Mouse (Mus musculus): ENCODE measurements around the gene Phactr3. TPM values are rescaled to one million over a fixed set of nuclear protein-coding genes. Genes with fewer than 3 reads are reported as not detected.

The Phactr3 gene
- total and polyA plus RNA-seq, 3 experiments: not detected

GRCm38 (mm10) chr2:178123466-178123865, 4.7 kb downstream of the Phactr3 start:
- no peaks in the 10 kb centered on the region for H3K9me3 ChIP-seq (replicated peaks; ENCODE audit: insufficient read depth, low read length)
- no peak for DNase-seq (ENCODE audit: low read depth, low spot score)
- no peak for TF ChIP-seq GABPA (IDR thresholded peaks at IDR 0.05; ENCODE audit: low read depth, low read length)
- no peak for TF ChIP-seq CHD1 (IDR thresholded peaks at IDR 0.05; ENCODE audit: low read depth, low read length)
- TF ChIP-seq HCFC1 (IDR thresholded peaks at IDR 0.05; ENCODE audit: low read depth, low read length): no peak
- no peak for TF ChIP-seq MAX (IDR thresholded peaks at IDR 0.05; ENCODE audit: low read length)
- no peak for TF ChIP-seq EP300 (IDR thresholded peaks at IDR 0.05; ENCODE audit: low read depth in 1 of 2, low read length in 2 of 2)
- TF ChIP-seq CTCF (IDR thresholded peaks at IDR 0.05 in 2 of 3, conservative IDR thresholded peaks at IDR 0.05 in 1 of 3; ENCODE audit: control insufficient read depth in 1 of 3, insufficient read depth in 1 of 3, low read depth in 2 of 3, low read length in 3 of 3, poor library complexity in 1 of 3, severe bottlenecking in 1 of 3): no peak
- TF ChIP-seq TAL1 (IDR thresholded peaks at IDR 0.05; ENCODE audit: low read length): no peak
- no peak for TF ChIP-seq ZNF384 (IDR thresholded peaks at IDR 0.05; ENCODE audit: low read depth, low read length)

GRCm38 (mm10) chr2:178125427-178125826, 6.7 kb downstream of the Phactr3 start:
- Histone ChIP-seq H3K27ac (ENCODE audit: control insufficient read depth, low read depth, low read length) (no peak overlapping the region), H3K4me3 (ENCODE audit: control insufficient read depth in 1 of 2, insufficient read depth in 1 of 2, low read depth in 2 of 2, low read length in 2 of 2) (no peak overlapping the region), H3K79me2 (ENCODE audit: control insufficient read depth, insufficient read depth, low read length, poor library complexity) (no peaks in the 10 kb centered on the region), H3K9me3 (replicated peaks; ENCODE audit: insufficient read depth, low read length) (no peaks in the 10 kb centered on the region), H3K36me3 (ENCODE audit: control insufficient read depth in 1 of 2, insufficient read depth in 2 of 2, low read length in 2 of 2) (no peaks in the 10 kb centered on the region), H3K9ac (ENCODE audit: control insufficient read depth, low read depth, low read length, poor library complexity, severe bottlenecking) (no peak overlapping the region), H3K27me3 (ENCODE audit: control insufficient read depth in 1 of 2, insufficient read depth in 2 of 2, low read length in 2 of 2) (no peaks in the 10 kb centered on the region), H3K4me1 (ENCODE audit: control insufficient read depth in 1 of 2, insufficient read depth in 2 of 2, low read length in 2 of 2) (no peaks in the 10 kb centered on the region)
- TF ChIP-seq HCFC1 (IDR thresholded peaks at IDR 0.05; ENCODE audit: low read depth, low read length) (no peak), NRF1 (IDR thresholded peaks at IDR 0.05; ENCODE audit: insufficient read depth, low read depth, low read length, poor library complexity, severe bottlenecking) (no peak)
- DNase-seq (ENCODE audit: low read depth, low spot score): no peak

More at GRCm38 (mm10) chr2:178123466-178123865, 4.7 kb downstream of the Phactr3 start:
- no peaks in the 10 kb centered on the region for H3K36me3 ChIP-seq (ENCODE audit: control insufficient read depth in 1 of 2, insufficient read depth in 2 of 2, low read length in 2 of 2)
- H3K27me3 ChIP-seq (ENCODE audit: control insufficient read depth in 1 of 2, insufficient read depth in 2 of 2, low read length in 2 of 2): no peaks in the 10 kb centered on the region
- H3K27ac ChIP-seq (ENCODE audit: control insufficient read depth, low read depth, low read length): no peak overlapping the region
- no peaks in the 10 kb centered on the region for H3K79me2 ChIP-seq (ENCODE audit: control insufficient read depth, insufficient read depth, low read length, poor library complexity)
- no peak overlapping the region for H3K4me3 ChIP-seq (ENCODE audit: control insufficient read depth in 1 of 2, insufficient read depth in 1 of 2, low read depth in 2 of 2, low read length in 2 of 2)
- H3K9ac ChIP-seq (ENCODE audit: control insufficient read depth, low read depth, low read length, poor library complexity, severe bottlenecking): no peak overlapping the region
- no peaks in the 10 kb centered on the region for H3K4me1 ChIP-seq (ENCODE audit: control insufficient read depth in 1 of 2, insufficient read depth in 2 of 2, low read length in 2 of 2)

- TF ChIP-seq MEF2A (IDR thresholded peaks at IDR 0.05; ENCODE audit: extremely low read depth, insufficient replicate concordance, low read depth, low read length, poor library complexity, severe bottlenecking) (no peak), BHLHE40 (IDR thresholded peaks at IDR 0.05; ENCODE audit: borderline replicate concordance, low read depth, low read length) (no peak), MXI1 (IDR thresholded peaks at IDR 0.05; ENCODE audit: low read depth, low read length) (no peak), ZMIZ1 (IDR thresholded peaks at IDR 0.05; ENCODE audit: low read depth, low read length) (no peak), POLR2AphosphoS5 (IDR thresholded peaks at IDR 0.05; ENCODE audit: borderline replicate concordance, low read depth, low read length) (no peak), MAX (IDR thresholded peaks at IDR 0.05; ENCODE audit: low read length) (no peak)
- no peak overlapping the region for H3K27ac ChIP-seq (ENCODE audit: control insufficient read depth, low read depth, low read length)
- no peak overlapping the region for H3K9ac ChIP-seq (ENCODE audit: control insufficient read depth, low read depth, low read length, poor library complexity, severe bottlenecking)
- H3K4me3 ChIP-seq (ENCODE audit: control insufficient read depth in 1 of 2, insufficient read depth in 1 of 2, low read depth in 2 of 2, low read length in 2 of 2): no peak overlapping the region
- no peaks in the 10 kb centered on the region for H3K9me3 ChIP-seq (replicated peaks; ENCODE audit: insufficient read depth, low read length)
- no peaks in the 10 kb centered on the region for H3K79me2 ChIP-seq (ENCODE audit: control insufficient read depth, insufficient read depth, low read length, poor library complexity)
- no peaks in the 10 kb centered on the region for H3K4me1 ChIP-seq (ENCODE audit: control insufficient read depth in 1 of 2, insufficient read depth in 2 of 2, low read length in 2 of 2)
- no peak for DNase-seq (ENCODE audit: low read depth, low spot score)
- no peaks in the 10 kb centered on the region for H3K36me3 ChIP-seq (ENCODE audit: control insufficient read depth in 1 of 2, insufficient read depth in 2 of 2, low read length in 2 of 2)
- no peaks in the 10 kb centered on the region for H3K27me3 ChIP-seq (ENCODE audit: control insufficient read depth in 1 of 2, insufficient read depth in 2 of 2, low read length in 2 of 2)
These were observed 7.5 kb downstream of the Phactr3 start for GRCm38 (mm10) chr2:178126041-178126820.

Measured in MEL (cell line).